Mouse (Mus musculus): ENCODE measurements around the gene Zzz3. TPM values are rescaled to one million over a fixed set of nuclear protein-coding genes. Genes with fewer than 3 reads are reported as not detected.
"Not testable (repeated sequence)": the region's sequence is repeated elsewhere in the genome, so short reads cannot be mapped to it uniquely, and the experiment has no call there.

Zzz3 gene
- total RNA-seq, 2 experiments from 2014 or later = 34.2 to 34.9 TPM

DNA sequence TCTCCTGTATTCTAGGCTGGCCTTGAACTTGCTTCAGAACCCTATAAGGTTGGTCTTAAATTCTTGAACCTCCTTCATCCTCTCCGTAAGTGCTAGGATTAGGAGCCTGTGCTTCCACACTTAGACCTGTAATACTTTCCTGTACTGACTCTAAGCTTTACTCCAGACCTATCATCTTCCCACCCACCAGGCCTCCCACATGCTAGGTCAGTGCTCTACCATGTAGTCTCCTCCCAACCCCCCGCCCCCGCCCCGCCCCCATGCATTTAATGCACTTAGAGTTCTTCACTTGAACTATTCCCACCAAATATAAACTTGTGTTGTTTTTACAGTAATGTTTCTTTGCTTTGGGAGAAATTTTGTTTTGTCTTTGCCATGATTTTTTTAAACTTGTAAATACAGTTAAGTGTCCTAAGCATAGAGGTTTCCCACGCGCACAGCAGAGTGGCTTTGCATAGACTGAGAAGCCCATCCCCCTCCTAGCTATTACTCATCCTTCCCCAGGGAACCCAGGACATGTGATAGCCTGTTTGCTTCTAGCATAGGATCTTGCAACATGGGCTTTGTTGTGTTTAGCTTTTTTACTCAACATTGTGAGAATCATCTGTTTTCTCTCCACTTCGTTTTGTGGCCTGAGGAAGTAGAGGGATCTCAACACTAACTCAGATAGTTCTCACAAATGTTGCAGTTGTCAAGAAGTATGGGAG is 6.8 kb downstream of the Zzz3 start:
- DNase-seq = peak; percentile 51

DNA sequence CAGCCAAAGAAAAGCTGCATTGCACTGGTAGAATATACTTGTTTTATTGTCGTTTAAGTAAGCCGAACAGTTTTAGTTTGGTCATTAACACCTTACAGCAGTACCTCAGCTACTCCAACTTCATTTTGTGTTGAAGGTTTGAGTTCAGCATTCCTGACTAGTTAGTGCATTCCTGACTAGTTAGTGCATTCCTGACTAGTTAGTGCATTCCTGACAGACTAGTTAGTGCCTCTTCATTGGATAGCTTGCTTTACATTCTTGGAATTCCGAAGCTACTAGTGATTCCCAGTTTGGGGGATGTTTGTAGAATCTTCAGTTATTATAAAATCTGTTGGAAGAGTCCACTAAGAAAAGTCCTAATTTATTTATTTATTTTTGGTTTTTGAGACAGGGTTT is 7.4 kb downstream of the Zzz3 start:
- DNase-seq = no peak

- no peak for DNase-seq
Measured at GRCm38 (mm10) chr3:152403827-152404226, 8.6 kb downstream of the Zzz3 start.

DNA sequence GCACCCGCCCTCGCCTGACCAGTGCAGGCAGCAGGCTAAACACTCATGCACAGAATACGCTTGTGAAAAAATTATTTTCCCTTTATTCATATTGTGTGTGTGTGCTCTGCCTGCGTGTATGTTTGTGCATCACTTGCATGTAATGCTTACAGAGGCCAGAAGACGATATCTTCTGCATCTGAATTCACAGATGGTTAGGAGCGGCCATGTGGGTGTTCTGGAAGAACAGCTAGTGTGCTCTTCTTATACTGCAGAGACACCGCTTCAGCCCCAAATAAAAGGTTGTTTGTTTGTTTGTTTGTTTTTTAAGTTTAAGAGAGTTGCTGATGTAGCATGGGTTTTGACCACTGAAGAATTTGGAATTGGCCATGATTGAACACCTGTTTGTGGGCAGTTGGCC is 10.1 kb downstream of the Zzz3 start:
- DNase-seq = no peak

GRCm38 (mm10) chr3:152405978-152406640 is 10.8 kb downstream of the Zzz3 start:
- no peak for DNase-seq

DNA sequence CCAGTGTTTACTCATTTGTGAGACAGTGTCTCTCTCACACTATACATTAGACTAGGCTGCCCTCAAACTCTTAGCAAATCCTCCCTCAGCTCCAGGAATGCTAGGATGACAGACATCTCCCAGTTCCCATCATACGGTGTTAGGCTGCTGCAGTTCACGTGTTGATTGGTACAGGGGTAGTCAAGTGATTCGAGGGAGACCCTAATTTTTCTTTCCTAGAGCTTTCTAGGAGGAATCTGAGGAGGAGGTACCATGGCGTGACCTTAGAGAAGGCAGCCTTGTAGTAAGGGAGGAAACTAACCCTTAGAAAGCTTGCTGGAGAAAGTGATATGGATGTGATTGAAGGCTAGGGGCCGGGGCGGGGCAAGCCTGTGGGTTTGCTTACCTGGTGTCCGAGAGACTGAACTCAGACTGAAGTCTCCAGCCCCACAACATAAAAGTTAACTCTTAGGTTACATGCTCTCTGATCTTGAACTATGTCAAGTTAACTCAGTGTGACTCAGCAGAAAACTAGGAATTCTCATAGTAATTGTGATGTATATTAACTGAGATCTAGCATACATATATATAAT is 15.8 kb downstream of the Zzz3 start:
- DNase-seq = no peak

- DNase-seq = no peak
Measured at GRCm38 (mm10) chr3:152412362-152412761, 17.1 kb downstream of the Zzz3 start.

DNA sequence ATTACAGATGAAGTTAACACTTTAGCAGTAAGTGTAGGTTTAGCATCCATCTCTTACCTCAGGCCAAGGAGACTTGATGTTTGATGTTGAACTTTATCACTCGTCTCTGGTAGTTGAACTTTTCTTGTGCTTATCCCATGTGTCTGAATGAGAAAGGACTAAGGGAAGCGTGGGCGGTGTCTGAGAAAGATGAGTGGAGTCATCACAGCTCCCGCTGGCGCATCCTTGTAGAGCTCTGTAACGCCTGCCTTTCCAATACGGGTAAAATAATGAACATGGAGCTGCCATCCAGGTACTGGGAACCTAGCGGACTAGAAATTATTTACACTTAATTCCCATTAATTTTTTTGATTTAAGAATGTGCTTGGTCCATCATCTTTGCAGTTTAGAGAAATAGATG is 33.7 kb downstream of the Zzz3 start:
- no peak for DNase-seq

DNA sequence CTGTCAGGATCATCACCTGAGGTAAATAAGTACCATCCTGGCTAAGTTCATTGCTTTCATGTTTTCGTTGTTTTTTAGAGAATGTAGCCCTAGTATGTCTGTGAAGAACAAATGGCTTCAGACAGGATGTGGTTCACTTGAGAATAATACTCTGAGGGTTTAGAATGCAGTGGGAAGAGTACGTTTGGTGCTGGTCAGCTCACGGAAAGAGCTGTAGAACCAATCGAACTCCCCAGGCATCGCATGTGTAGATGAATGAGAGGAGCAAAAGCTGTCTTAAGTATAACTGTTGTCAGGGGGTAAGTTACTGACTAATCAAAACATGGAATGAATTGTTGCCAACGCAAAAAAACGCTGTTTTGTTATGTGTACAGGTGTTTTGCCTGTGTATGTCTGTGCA is 37.4 kb downstream of the Zzz3 start:
- DNase-seq = no peak

DNA sequence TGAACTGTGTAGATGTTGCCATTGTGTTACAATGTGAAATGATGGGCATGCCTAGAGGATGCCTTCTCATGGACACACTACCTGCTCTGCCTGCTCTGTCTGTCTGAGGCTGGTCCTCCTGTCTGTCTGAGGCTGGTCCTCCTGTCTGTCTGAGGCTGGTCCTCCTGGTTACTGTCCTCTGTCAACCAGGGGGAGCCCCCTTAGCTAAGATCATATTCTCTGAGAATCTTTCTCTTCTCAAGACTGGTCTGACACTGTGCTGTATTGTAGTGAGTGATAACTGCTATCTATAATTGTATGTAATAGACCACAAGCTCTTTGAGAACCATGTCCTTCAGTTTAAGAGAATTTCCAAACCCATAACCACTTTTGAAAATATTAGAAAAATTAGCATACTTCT is 40.3 kb downstream of the Zzz3 start:
- DNase-seq = no peak

DNA sequence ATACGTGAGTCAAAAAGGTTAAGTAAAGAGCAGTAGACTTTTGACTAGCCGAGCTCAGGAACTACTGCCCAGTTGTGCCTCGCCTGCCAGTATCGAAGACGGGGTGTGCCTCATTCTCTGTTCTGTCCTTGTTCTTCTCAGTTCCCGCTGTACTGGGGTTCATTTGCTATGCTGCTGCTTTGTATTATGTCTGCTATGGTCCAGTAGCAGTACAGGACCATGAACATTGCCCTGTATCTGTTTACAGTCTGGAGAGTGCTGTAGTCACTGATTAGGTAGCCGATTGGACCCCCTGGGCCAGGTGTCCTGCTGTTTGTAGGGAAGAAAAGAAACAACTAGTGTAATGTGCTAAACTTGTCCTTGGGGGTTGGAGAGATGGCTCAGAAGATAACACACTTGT is 42.8 kb downstream of the Zzz3 start:
- no peak for DNase-seq

- DNase-seq = no peak
Measured at GRCm38 (mm10) chr3:152442795-152443194, 47.5 kb downstream of the Zzz3 start.

- no peak for DNase-seq
Measured at GRCm38 (mm10) chr3:152444114-152444513, 48.8 kb downstream of the Zzz3 start.

DNA sequence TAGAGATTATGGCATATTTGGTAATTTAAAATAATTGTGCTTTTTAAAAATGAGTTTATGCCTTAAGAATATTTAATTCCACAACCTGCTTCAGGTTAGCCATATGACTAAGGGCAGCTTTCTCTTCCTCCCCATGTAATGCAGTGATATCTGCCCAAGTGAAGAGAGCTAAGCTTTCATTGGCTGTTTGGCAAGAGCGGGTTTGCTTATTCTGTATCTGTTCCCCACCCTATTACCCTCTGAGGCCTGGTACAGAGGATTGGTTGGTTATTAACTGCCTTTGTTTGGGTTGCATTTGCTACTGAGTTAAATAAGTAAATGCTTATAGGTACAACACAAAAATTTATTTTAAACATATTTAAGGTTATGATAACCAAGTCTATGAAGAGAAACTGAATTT is 51.7 kb downstream of the Zzz3 start:
- no peak for DNase-seq

DNA sequence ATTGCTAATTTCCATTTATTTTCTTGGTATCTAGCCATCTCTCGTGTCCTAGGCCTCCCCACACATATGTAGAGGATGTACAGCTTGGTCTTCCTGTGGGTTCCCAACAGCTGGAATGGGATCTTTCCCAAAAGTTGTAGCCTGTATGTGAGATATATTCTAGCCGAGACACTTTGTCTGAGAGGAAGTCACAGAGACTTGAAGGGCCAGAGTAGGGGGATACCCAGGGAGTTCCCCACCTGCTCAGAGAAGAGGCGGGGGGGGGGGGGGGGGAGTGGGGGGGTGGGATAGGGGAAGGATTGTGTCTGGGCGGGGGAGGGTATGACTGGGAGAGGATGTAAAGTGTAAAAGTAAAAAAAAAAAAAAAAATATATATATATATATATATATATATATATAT is 57.9 kb downstream of the Zzz3 start:
- DNase-seq = no peak

GRCm38 (mm10) chr3:152457308-152458035 is 62.2 kb downstream of the Zzz3 start:
- DNase-seq = no peak

- not testable (repeated sequence) for DNase-seq
Measured at GRCm38 (mm10) chr3:152458875-152459274, 63.6 kb downstream of the Zzz3 start.

GRCm38 (mm10) chr3:152460802-152461201 is 65.5 kb downstream of the Zzz3 start:
- DNase-seq = no peak

DNA sequence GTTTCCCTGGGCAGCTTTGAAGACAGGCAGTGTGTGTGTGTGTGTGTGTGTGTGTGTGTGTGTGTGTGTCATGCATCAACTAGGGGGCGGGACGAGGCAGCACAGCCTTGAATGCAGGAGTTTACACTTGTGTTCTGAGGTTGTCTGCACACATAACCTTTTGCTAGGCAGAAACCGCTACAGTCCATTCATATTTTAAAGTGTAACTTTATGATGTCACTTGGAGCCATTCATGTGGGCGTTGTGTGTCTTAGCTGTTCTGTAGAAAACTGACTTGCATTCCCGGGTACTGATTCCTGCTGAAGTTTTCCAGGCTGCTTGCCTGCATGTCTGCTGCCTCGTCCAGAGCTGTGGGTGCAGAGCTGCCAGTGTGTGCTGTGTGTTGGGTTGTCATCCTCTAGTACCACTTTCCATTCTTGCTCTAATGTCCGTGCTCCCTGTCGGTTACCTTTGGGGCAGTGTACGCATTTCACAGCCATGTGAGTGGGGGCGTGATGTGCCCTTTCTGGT is 66.8 kb downstream of the Zzz3 start:
- DNase-seq = no peak

- no peak for DNase-seq
Measured at GRCm38 (mm10) chr3:152462900-152463299, 67.6 kb downstream of the Zzz3 start.

DNA sequence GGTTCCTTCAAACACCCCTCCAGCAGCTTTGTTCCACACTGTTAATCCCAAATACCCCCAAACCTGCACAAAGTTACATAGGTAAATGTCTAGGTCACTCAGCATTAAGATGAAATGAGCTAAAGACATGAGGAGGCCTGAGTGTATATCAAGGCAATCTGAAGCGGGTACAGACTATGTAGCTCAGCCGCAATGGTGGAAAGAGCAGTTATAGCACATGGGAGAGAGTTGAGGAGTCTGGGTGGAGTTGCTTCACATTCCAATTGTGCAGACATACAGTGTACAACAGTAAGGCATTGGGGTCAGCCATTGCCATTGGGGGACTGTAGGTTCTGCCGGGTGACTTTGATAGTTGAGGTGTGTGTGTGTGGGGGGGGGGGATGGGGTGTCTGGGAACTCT is 69.2 kb downstream of the Zzz3 start:
- no peak for DNase-seq

DNA sequence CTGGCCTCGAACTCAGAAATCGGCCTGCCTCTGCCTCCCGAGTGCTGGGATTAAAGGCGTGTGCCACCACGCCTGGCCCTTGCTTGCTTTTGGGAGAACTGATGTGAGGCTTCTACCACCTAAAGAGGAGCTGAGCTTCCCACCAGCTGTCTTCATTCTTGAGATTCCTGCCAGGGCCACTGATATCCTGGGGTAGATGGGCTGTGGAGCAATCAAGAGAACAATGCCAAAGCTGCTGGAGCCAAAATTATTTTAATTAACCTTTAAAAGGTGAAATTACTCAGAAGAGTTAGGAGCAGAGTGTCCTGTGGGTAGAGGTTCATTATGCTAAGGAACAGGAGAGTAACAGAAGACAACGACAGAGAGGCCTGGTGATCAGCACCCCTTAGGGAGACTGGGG is 70.1 kb downstream of the Zzz3 start:
- no peak for DNase-seq

DNA sequence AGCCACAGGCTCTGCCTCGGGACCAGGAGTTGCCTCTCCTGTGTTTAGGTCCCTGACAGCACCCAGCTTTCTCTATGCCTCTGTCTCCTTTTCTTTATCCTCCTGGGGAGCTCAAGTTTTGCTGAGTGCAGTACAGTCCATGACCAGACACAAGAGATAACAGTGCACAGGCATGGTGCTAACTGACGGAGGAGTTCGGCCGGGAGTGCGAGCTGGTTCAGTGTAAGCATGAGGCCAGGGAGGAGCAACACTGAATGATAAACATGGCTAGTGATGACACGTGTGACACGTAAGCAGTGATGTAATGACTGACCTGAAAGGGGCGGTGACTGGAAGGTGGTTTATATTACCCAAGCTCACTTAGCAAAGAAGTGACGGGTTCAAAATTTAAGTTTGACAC is 71.6 kb downstream of the Zzz3 start:
- DNase-seq = no peak
